Mouse (Mus musculus) hindbrain, embryonic 15.5 days (tissue): Measurements from ENCODE around the gene Fchsd2. TPM values are rescaled to one million over a fixed set of nuclear protein-coding genes. Genes with fewer than 3 reads are reported as not detected.

Source experiments
- ATAC-seq: fragments of 200-750 bp; cut with Nextera tagmentation; 2 replicates; pipeline ENCODE4 v1.8.0; 2017; ENCODE audit warnings: low read depth, moderate number of reproducible peaks, moderate TSS enrichment; ENCODE audit not compliant: low FRiP score
- H3K27ac ChIP-seq: fragments of 300-500 bp; sonication (generic); replicated peaks from 2 replicates; pipeline ENCODE4 v1.5.1; 2015; ENCODE audit warnings: mild to moderate bottlenecking, inconsistent platforms
- H3K27me3 ChIP-seq: fragments of 300-500 bp; sonication (generic); 2 replicates; pipeline ENCODE4 v1.6.1; 2015; ENCODE audit warnings: control low read depth, inconsistent platforms
- H3K36me3 ChIP-seq: fragments of 300-500 bp; sonication (generic); 2 replicates; pipeline ENCODE4 v1.6.1; 2015; ENCODE audit warnings: control low read depth, inconsistent platforms
- H3K4me1 ChIP-seq: fragments of 300-500 bp; sonication (generic); replicated peaks from 2 replicates; pipeline ENCODE4 v1.6.1; 2015; ENCODE audit warnings: control low read depth, inconsistent platforms
- H3K4me2 ChIP-seq: fragments of 300-500 bp; sonication (generic); 2 replicates; pipeline ENCODE4 v1.6.1; 2015; ENCODE audit warnings: moderate library complexity, mild to moderate bottlenecking, inconsistent platforms
- H3K4me3 ChIP-seq: fragments of 300-500 bp; sonication (generic); 2 replicates; pipeline ENCODE4 v1.5.1; 2015; ENCODE audit warnings: mild to moderate bottlenecking, inconsistent platforms
- H3K9ac ChIP-seq: fragments of 300-500 bp; sonication (generic); 2 replicates; pipeline ENCODE4 v1.6.1; 2015; ENCODE audit warnings: inconsistent platforms
- H3K9me3 ChIP-seq: fragments of 300-500 bp; sonication (generic); 2 replicates; pipeline ENCODE4 v1.6.1; 2016; ENCODE audit warnings: control low read depth, inconsistent platforms
- WGBS: fragments of 180-500 bp; shearing (Covaris S2); methylation state at CpG from one replicate; pipeline ENCODE4 v1.1.7; 2015; 5-methylcytosine and 5-hydroxymethylcytosine counted together
- polyA plus RNA-seq: library from polyadenylated mRNA; unstranded; fragments of >200 nt; fragmentation: Nextera tagmentation; extraction: Ambion mirVana; gene quantifications from 2 replicates; pipeline ENCODE4 v1.2.1, GENCODE M21; 2015

The Fchsd2 gene
- polyA plus RNA-seq, 1 experiment from 2014 or later: 40.5 TPM

DNA sequence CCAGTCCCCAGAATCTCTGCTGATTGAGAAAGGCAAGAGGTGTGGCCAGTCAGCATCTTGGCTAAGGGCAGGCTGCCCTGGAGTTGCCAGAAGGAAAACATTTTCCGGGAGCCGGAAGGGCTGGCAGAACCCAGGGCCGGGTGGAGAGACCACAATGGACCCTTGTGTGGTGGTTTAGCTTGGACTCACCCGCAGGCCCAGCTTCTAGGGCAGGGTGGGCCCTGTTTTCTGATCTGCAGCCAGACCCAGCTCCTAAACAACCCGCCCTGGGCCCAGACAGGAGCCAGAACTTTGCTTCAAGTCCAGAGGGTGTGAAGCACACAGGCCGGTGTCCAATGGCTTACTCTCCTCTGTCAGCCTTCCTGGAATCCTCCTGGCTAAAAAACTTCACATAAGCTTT is 30.4 kb upstream of the Fchsd2 start:
- Histone ChIP-seq H3K9ac (no peak overlapping the region), H3K4me2 (no peak overlapping the region), H3K27me3 (no peaks in the 10 kb centered on the region), H3K4me3 (no peak overlapping the region), H3K9me3 (no peaks in the 10 kb centered on the region), H3K27ac (no peak overlapping the region), H3K4me1 (no peaks in the 10 kb centered on the region), H3K36me3 (no peaks in the 10 kb centered on the region)
- peak; percentile 61 for ATAC-seq
- WGBS: 87% methylated on average over 6 of the region's 6 CpGs

DNA sequence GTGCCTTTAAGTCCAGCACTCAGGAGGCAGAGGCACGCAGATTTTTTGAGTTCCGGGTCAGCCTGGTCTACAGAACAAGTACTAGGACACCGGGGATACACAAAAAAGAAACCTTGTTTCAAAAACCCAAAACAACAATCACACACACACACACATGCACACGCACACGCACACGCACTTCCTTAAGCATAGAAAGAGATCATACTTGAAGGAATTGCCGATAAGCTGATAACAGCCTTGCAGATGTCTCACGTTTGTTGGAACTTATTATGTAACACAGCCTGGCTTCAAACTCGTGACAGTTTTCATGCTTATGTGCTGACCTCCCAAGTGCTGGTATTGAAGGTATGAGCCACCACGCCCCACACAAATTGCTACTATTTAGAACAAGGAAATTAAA is 29.1 kb upstream of the Fchsd2 start:
- no peak overlapping the region for H3K27ac ChIP-seq
- no peak for ATAC-seq
- H3K27me3 ChIP-seq: no peaks in the 10 kb centered on the region
- H3K4me1 ChIP-seq: no peaks in the 10 kb centered on the region
- H3K9me3 ChIP-seq: no peaks in the 10 kb centered on the region
- H3K4me2 ChIP-seq: no peak overlapping the region
- H3K9ac ChIP-seq: no peak overlapping the region
- WGBS: 93% methylated on average over 10 of the region's 10 CpGs
- no peaks in the 10 kb centered on the region for H3K36me3 ChIP-seq
- no peak overlapping the region for H3K4me3 ChIP-seq

DNA sequence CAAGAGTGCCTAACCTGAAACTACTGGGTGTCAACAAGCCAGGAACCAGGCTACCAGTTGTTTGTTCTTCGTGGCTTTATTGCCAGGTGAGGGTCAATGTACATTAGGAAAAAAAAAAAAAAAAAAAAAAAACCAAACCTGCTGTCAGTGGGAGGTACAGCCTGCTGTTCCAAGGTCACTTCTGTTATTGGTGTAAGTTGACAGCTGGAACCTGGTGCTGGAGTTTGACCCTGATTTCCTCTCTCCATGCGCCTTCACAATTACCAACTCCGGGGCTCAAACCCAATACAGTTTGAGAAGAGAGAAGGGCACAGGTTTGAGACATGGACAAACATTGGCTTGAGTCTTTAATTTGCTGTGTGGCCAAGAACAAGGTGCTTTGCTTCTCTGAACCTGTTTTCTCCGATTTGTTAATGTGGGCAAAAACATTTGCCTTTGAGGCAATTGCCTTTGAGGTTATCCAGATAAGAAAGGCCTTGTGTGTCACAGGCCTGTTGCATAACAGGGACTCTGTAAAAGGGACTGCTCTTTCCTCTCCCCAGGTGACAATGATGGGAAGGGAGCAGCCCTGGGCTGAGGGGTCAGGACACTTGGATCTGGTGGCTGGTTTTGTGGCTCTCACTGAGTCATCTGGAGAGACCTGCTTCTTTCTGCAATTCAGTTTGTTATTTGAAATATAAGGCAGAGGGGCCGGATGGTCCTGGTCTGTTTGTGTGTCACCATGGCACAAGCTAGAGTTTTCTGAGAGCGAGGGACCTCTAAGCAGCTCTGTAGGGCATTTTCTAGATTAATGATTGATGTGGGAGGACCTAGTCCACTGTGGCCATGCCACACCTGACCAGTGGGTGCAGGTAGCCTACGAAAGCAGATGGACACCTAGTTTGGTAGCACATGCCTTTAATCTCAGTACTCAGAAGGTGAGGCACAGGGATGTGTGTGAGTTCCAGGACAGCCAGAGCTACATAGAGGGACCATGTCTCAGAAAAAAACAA is 27.7 kb upstream of the Fchsd2 start:
- whole genome bisulfite sequencing: 88% methylated on average over 7 of the region's 7 CpGs
- Histone ChIP-seq H3K9me3 (no peaks in the 10 kb centered on the region), H3K4me2 (no peak overlapping the region), H3K4me1 (no peaks in the 10 kb centered on the region), H3K27me3 (no peaks in the 10 kb centered on the region), H3K36me3 (no peaks in the 10 kb centered on the region), H3K9ac (no peak overlapping the region), H3K27ac (no peak overlapping the region), H3K4me3 (no peak overlapping the region)
- ATAC-seq: no peak

DNA sequence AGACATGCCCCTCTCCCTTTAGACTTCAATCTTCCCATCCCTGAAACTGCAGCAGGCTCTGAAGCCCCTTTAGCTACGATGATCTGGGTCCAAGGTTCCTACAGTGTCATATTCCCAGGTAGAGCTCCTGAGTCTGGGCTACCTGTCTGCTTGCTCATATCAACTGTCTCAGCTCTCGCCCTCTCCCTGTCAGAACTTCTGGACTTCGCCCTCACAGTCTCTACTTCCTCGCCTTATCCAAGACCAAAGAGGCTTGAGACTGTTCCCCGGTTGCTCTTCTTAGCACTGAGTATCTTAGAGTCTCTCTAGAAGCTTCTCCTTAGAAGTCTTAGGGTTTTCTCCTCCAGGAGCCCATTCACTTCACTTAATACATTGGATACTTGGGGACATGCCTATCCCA is 26.7 kb upstream of the Fchsd2 start:
- H3K4me1 ChIP-seq: no peaks in the 10 kb centered on the region
- H3K36me3 ChIP-seq: no peaks in the 10 kb centered on the region
- H3K9me3 ChIP-seq: no peaks in the 10 kb centered on the region
- H3K27ac ChIP-seq: no peak overlapping the region
- no peak for ATAC-seq
- no peak overlapping the region for H3K4me2 ChIP-seq
- no peaks in the 10 kb centered on the region for H3K27me3 ChIP-seq
- WGBS: 95% methylated on average over 5 of the region's 5 CpGs
- no peak overlapping the region for H3K4me3 ChIP-seq
- H3K9ac ChIP-seq: no peak overlapping the region

DNA sequence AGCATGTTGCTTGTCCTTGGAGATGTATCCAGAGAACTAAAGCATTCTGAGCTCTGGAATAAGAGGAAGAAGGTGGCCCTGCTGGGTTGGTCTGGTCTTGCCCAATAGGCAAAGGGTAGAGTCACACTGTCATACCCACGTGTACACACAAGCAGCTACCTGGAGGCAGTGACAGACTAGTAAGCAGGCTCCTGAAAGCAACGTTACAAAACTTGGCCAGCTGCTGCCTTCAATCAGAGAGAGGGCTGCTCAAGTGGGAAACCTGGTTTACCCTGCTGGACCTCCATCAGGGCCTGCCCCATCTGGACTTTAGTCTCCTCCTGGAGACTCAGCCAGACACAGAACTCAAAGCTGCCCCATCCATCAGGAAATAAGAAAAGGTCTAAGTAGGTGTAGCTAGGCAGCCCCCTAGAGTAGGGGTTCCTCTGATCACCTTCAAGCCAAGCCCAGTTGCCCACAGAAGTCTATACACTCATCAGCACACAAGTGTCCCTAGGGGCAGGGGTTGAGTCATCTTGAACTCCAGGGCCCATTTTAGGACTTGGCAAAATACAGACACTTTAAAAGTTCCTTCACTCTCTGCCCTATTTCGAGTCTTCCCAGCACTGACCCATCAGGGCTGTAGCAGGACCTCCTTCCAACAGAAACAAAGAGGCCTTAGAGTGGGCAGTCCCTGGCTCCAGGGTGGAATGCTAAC is 25.9 kb upstream of the Fchsd2 start:
- H3K27me3 ChIP-seq: no peaks in the 10 kb centered on the region
- H3K4me1 ChIP-seq: no peaks in the 10 kb centered on the region
- no peak for ATAC-seq
- no peaks in the 10 kb centered on the region for H3K9me3 ChIP-seq
- no peak overlapping the region for H3K4me3 ChIP-seq
- no peak overlapping the region for H3K9ac ChIP-seq
- H3K36me3 ChIP-seq: no peaks in the 10 kb centered on the region
- no peak overlapping the region for H3K27ac ChIP-seq
- 72% methylated on average over 3 of the region's 3 CpGs for WGBS
- no peak overlapping the region for H3K4me2 ChIP-seq

DNA sequence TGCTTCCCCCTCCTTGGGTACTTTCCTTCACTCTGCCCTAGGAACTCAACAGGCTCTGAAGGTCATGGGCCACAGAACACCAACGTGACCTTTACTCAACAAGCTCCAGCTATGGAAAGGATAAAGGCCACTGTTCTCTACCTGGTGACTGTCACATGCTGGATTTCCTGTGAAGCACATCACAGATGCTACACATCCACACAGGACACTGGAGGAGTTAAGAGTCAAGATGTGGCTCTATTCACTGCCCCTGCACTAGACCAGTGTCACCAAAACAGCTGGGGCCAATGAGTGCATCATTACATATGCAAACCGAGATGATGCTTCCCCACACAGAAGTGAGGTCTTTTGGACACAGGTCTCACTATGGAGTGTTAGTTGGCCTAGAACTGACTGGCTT is 25.1 kb upstream of the Fchsd2 start:
- Histone ChIP-seq H3K9ac (no peak overlapping the region), H3K27me3 (no peaks in the 10 kb centered on the region), H3K4me3 (no peak overlapping the region), H3K36me3 (no peaks in the 10 kb centered on the region), H3K27ac (no peak overlapping the region), H3K4me1 (no peaks in the 10 kb centered on the region), H3K9me3 (no peaks in the 10 kb centered on the region), H3K4me2 (no peak overlapping the region)
- WGBS: 90% methylated on average over 2 of the region's 2 CpGs
- no peak for ATAC-seq

DNA sequence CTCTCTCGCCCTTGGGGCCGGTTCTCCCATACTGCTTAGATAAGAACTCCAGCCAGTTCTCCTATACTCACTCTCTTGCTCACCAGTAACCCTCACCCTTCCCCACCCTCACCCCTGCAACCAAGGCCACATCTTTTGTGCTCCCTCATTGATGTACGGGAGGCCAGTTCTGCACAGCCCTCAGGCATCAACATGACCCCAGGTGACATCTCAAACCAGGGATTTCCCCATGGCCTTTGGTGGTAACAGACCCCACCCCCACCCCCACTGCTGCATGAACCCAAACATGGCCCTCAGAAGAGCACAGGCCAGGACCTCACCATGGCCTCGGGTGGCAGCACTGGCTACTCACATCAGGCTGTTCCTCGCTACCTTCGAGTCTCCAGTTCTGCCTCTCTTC is 23.4 kb upstream of the Fchsd2 start:
- no peak for ATAC-seq
- Histone ChIP-seq H3K36me3 (no peaks in the 10 kb centered on the region), H3K9me3 (no peaks in the 10 kb centered on the region), H3K4me3 (no peak overlapping the region), H3K4me2 (no peak overlapping the region), H3K27ac (no peak overlapping the region), H3K27me3 (no peaks in the 10 kb centered on the region), H3K4me1 (no peaks in the 10 kb centered on the region), H3K9ac (no peak overlapping the region)
- whole genome bisulfite sequencing: 85% methylated on average over 6 of the region's 6 CpGs

DNA sequence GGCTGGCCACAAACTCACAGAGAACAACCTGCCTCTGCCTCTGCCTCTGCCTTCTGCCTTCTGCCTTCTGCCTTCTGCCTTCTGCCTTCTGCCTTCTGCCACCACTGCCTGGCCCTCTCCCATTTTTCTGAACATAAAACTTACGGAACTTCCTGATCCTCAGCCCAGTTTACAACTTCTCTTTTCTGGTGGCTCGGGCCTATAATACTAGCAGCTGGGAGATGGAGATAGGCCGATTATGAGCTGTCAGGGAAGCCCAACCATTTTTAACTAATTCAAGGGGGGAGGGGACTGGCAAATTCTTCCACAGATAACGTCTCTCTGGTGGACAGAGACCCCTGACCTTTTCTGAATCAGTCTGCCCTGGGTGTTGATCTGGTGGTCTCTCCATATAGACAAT is 22.3 kb upstream of the Fchsd2 start:
- Histone ChIP-seq H3K4me1 (no peaks in the 10 kb centered on the region), H3K27me3 (no peaks in the 10 kb centered on the region), H3K4me2 (no peak overlapping the region), H3K27ac (no peak overlapping the region), H3K9ac (no peak overlapping the region), H3K4me3 (no peak overlapping the region), H3K9me3 (no peaks in the 10 kb centered on the region), H3K36me3 (no peaks in the 10 kb centered on the region)
- WGBS: 46% methylated on average over 4 of the region's 4 CpGs
- ATAC-seq: no peak

DNA sequence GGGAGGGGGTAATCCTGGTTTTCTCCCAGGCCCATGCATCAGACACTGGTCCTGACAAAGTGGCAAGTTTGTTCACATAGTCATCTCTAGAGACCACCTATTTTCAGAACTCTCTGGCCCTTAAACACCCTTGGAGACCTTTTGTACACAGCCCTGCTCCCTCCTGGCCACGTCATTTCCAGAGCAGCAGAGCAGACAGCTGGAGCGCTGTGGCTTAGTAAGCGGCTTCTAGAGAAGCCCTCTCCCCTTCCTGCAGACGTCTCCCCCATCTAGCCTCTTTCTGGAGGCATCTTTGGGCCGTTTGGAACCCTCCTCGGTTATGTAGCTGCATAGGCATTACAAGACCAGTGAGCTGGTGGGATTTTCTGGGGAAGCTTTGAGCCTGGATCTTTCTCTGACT is 21.6 kb upstream of the Fchsd2 start:
- H3K27ac ChIP-seq: no peak overlapping the region
- no peak overlapping the region for H3K9ac ChIP-seq
- H3K36me3 ChIP-seq: no peaks in the 10 kb centered on the region
- no peaks in the 10 kb centered on the region for H3K27me3 ChIP-seq
- ATAC-seq: no peak
- no peaks in the 10 kb centered on the region for H3K4me1 ChIP-seq
- no peak overlapping the region for H3K4me3 ChIP-seq
- WGBS: 53% methylated on average over 6 of the region's 6 CpGs
- no peaks in the 10 kb centered on the region for H3K9me3 ChIP-seq
- H3K4me2 ChIP-seq: no peak overlapping the region

DNA sequence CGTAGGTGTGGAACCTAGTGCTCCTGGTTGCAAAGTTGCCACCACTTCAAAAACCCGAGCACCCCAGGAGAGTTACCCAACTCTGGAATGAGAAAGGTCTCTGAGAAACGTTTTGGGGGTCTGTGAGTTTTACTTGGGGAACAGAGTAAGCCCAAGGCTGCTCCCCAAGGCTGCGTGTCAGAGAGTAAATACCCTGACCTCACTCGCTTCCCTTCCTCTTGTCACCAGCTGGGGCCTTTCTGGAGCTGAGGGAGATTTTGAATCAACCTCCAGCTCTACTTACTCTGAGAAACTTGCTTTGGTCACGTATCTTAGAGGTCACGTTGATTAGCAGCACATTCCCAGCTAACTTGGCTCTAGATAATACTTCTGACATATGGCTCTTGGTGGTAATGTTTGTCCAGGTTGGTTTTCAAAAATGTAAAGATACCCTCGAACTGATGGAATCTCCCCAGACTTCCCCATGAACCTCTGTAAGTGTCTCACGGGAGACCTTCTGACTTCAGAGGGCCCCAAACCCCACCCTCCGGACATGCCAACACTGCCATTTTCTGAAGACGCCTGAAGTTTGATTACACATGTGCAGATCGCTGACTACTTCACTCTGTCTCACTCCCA is 20.4 kb upstream of the Fchsd2 start:
- Histone ChIP-seq H3K9me3 (no peaks in the 10 kb centered on the region), H3K27me3 (no peaks in the 10 kb centered on the region), H3K9ac (no peak overlapping the region), H3K4me1 (no peaks in the 10 kb centered on the region), H3K36me3 (no peaks in the 10 kb centered on the region), H3K4me2 (no peak overlapping the region), H3K27ac (no peak overlapping the region), H3K4me3 (no peak overlapping the region)
- no peak for ATAC-seq
- 82% methylated on average over 12 of the region's 12 CpGs for WGBS

DNA sequence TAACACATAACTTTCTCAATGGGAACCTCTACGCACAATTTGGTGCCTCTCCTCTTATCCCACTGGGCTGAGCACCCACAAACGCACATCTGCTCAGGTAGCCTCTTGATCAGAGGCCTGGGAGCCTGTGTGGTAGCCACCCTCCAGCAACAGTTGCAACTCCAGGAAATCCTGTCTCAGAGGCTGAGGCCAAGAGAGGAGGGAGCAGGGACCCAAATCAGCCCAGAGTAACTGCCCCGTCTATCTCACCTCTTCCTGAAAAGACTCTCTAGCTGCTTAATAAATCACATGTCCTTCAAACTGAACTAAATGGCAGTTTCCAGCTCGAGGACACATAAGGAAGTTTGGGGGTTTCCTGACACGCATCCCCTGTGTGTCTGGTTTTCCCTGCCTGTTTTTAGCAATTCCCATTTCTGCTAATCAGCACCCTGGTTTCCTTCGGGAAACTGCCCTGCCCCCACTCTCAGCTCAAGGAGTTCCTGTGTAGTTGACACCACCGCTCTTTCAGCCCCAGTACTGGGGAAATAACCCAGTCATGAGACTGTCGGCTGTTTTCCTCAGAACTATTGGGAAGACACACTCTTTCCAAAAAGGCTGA is 18.4 kb upstream of the Fchsd2 start:
- Histone ChIP-seq H3K9me3 (no peaks in the 10 kb centered on the region), H3K36me3 (no peaks in the 10 kb centered on the region), H3K27me3 (no peaks in the 10 kb centered on the region), H3K4me2 (no peak overlapping the region), H3K4me1 (no peaks in the 10 kb centered on the region), H3K27ac (no peak overlapping the region), H3K4me3 (no peak overlapping the region), H3K9ac (no peak overlapping the region)
- no peak for ATAC-seq
- WGBS: 76% methylated on average over 8 of the region's 8 CpGs
